Mouse (Mus musculus) embryonic facial prominence, embryonic 11.5 days (tissue): ENCODE measurements around the gene Ccl2. TPM values are rescaled to one million over a fixed set of nuclear protein-coding genes. Genes with fewer than 3 reads are reported as not detected.
A peak's percentile ranks its signal among the peaks of the same experiment; 100 is the strongest.

Source experiments
- ATAC-seq: fragments of 200-750 bp; cut with Nextera tagmentation; replicated peaks from 2 replicates; pipeline ENCODE4 v1.8.0; 2017; ENCODE audit warnings: low read depth; ENCODE audit not compliant: insufficient number of reproducible peaks, low FRiP score, low TSS enrichment
- DNase-seq: peaks from one replicate; pipeline ENCODE4 v3.0.0-alpha.2; 2015; ENCODE audit warnings: low spot score
- H3K27ac ChIP-seq: fragments of 300-500 bp; sonication (generic); replicated peaks from 2 replicates; pipeline ENCODE4 v1.5.1; 2014; ENCODE audit warnings: mild to moderate bottlenecking, low read depth, low read length, control low read depth
- H3K27me3 ChIP-seq: fragments of 300-500 bp; sonication (generic); 2 replicates; pipeline ENCODE4 v1.6.1; 2014; ENCODE audit warnings: mild to moderate bottlenecking, low read length, moderate library complexity, mixed read lengths; ENCODE audit not compliant: control insufficient read depth, insufficient read depth
- H3K36me3 ChIP-seq: fragments of 300-500 bp; sonication (generic); replicated peaks from 2 replicates; pipeline ENCODE4 v1.6.1; 2014; ENCODE audit warnings: low read depth, mild to moderate bottlenecking, low read length, moderate library complexity, mixed read lengths; ENCODE audit not compliant: control insufficient read depth, insufficient read depth
- H3K4me1 ChIP-seq: fragments of 300-500 bp; sonication (generic); 2 replicates; pipeline ENCODE4 v1.6.1; 2014; ENCODE audit warnings: low read length, mixed read lengths; ENCODE audit not compliant: control insufficient read depth, insufficient read depth
- H3K4me2 ChIP-seq: fragments of 300-500 bp; sonication (generic); 2 replicates; pipeline ENCODE4 v1.6.1; 2014; ENCODE audit warnings: low read depth, mild to moderate bottlenecking, control low read depth, low read length, moderate library complexity
- H3K4me3 ChIP-seq: fragments of 300-500 bp; sonication (generic); 2 replicates; pipeline ENCODE4 v1.5.1; 2014; ENCODE audit warnings: low read depth, low read length, control low read depth
- H3K9ac ChIP-seq: fragments of 300-500 bp; sonication (generic); replicated peaks from 2 replicates; pipeline ENCODE4 v1.6.1; 2014; ENCODE audit warnings: mild to moderate bottlenecking, control low read depth, low read length
- H3K9me3 ChIP-seq: fragments of 300-500 bp; sonication (generic); replicated peaks from 2 replicates; pipeline ENCODE4 v1.6.1; 2016; ENCODE audit warnings: mild to moderate bottlenecking, low read length, inconsistent platforms, mixed read lengths; ENCODE audit not compliant: control insufficient read depth
- WGBS: fragments of 180-500 bp; shearing (Covaris S2); extraction: QIAGEN DNeasy Blood & Tissue Kit; methylation state at CpG from one replicate; pipeline ENCODE4 v1.1.7; 2014; 5-methylcytosine and 5-hydroxymethylcytosine counted together
- polyA plus RNA-seq: library from polyadenylated mRNA; unstranded; fragments of >200 nt; fragmentation: Nextera tagmentation; extraction: Ambion mirVana; gene quantifications from 2 replicates; pipeline ENCODE4 v1.2.1, GENCODE M21; 2014

Gene Ccl2
- polyA plus RNA-seq, 1 experiment from 2014 or later = 2.1 TPM

DNA sequence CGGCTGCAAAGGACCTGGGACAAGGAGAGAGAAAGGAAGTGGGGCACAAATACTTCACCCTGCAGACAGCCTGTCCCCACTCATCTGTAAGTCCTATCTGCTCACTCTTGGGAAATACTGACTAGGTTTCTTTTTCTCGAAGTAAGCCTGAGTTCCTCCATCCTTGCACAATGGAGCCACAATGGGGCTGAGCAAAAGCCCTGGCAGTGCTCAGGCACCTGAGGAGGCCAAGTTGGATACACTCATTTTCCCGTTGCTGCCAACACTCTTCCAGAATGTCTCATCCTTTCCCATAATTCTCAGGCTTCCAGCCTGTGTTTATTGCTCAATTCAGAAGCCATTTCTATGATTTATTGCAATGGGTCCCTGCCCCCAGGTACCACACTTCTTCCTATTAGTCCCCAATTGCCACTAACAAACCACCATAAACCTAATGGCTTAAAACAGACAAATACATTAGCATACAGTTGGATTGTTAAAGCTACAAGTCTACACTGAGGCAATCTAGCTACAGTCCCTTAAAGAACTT, 3.8 kb downstream of the Ccl2 start:
- Histone ChIP-seq H3K9me3 (no peaks in the 10 kb centered on the region), H3K4me3 (no peak overlapping the region), H3K27ac (no peak overlapping the region), H3K27me3 (no peaks in the 10 kb centered on the region), H3K4me1 (no peaks in the 10 kb centered on the region), H3K4me2 (no peak overlapping the region), H3K9ac (no peak overlapping the region), H3K36me3 (no peaks in the 10 kb centered on the region)
- ATAC-seq = no peak
- WGBS = 72% methylated on average over 3 of the region's 3 CpGs
- no peak for DNase-seq

DNA sequence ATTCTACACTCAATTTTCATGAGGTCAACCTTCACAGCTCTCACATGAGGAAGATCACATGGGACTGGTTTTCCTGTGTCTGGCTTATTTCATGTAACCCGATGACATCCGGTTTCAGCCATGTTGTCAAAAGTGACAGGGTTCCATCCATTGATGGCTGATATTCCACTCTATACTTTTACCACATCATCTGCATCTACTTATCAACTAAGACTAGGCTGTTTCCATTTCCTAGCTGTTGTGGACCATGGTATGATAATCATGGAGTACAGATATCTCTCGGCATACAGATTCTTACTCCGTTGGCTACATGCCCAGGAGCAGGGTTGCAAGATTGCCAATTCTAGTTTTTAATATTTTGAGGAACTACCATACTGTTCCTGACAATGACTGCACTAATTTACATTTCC, 6.3 kb downstream of the Ccl2 start:
- Histone ChIP-seq H3K9me3 (no peaks in the 10 kb centered on the region), H3K9ac (no peak overlapping the region), H3K27me3 (no peaks in the 10 kb centered on the region), H3K4me2 (no peak overlapping the region), H3K36me3 (no peaks in the 10 kb centered on the region), H3K4me3 (no peak overlapping the region), H3K4me1 (no peaks in the 10 kb centered on the region), H3K27ac (no peak overlapping the region)
- ATAC-seq (no peak), DNase-seq (no peak)
- 90% methylated on average over 4 of the region's 4 CpGs for WGBS

DNA sequence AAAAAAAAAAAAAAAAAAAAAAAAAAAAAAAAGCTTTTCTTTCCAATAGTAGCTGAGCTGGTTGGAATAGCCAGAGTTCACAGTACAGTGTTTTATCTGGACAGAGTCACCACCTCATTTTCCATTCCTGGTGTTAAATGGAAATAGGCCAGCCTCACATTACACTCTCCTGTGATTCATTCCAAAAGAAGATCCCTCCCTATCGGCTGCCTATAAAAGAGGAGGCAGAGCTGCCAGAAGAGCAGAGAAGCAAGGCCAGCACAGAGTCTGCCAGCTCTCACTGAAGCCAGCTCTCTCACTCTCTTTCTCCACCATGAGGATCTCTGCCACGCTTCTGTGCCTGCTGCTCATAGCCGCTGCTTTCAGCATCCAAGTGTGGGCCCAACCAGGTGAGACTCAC, 10.1 kb downstream of the Ccl2 start, which contains the start of gene Ccl7:
Gene Ccl7 (plus strand): TSS at position 242 of the 400 bp plus-strand sequence.
- no peaks in the 10 kb centered on the region for H3K9me3 ChIP-seq
- WGBS = 77% methylated on average over 3 of the region's 3 CpGs

DNA sequence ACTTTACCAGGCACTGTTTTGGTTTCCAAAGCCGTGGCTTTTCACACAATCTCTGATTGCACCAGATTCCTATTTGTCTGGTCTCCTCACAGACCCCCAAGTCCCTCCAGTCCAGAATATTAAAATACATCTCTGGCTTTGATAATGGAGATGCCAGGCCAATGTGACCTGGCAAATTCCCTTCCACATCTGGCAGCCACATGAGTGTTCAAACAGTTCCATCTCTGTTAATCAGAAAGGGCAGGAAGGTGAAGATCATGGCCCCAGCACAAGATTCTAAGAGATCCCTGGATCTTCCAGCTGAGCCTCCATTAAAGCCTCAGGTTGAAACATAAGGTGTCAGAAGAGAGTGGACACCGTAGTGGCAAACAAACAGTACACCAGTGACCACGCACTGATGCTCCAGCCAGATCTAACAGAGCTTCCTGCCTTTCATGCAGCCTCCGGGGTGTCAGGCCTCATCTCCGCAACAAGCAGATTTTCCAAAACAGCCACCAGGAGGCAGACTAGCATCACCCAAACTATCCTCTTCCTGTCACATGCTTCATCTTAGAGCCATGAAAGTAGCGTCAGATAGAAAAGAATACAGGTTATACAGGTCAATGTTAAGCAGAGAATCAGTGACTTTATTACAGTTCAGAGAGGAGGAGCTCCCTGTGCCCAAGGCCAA, 12.5 kb downstream of the Ccl2 start:
- H3K4me3 ChIP-seq = no peak overlapping the region
- no peak overlapping the region for H3K4me2 ChIP-seq
- ATAC-seq = no peak
- peak; percentile 67 for DNase-seq
- no peak overlapping the region for H3K27ac ChIP-seq
- no peaks in the 10 kb centered on the region for H3K4me1 ChIP-seq
- WGBS = 27% methylated on average over 6 of the region's 6 CpGs
- no peaks in the 10 kb centered on the region for H3K27me3 ChIP-seq
- no peaks in the 10 kb centered on the region for H3K9me3 ChIP-seq
- H3K36me3 ChIP-seq = no peaks in the 10 kb centered on the region
- no peak overlapping the region for H3K9ac ChIP-seq

More for the DNA sequence above, 10.1 kb downstream of the Ccl2 start, which contains the start of gene Ccl7:
- Histone ChIP-seq H3K4me2 (no peak within 1 kb of the TSS), H3K27me3 (no peaks in the 10 kb centered on the region), H3K4me1 (no peaks in the 10 kb centered on the region), H3K36me3 (no peaks in the 10 kb centered on the region), H3K27ac (no peak within 1 kb of the TSS), H3K9ac (no peak within 1 kb of the TSS), H3K4me3 (no peak within 1 kb of the TSS)
- ATAC-seq (no peak), DNase-seq (no peak)

DNA sequence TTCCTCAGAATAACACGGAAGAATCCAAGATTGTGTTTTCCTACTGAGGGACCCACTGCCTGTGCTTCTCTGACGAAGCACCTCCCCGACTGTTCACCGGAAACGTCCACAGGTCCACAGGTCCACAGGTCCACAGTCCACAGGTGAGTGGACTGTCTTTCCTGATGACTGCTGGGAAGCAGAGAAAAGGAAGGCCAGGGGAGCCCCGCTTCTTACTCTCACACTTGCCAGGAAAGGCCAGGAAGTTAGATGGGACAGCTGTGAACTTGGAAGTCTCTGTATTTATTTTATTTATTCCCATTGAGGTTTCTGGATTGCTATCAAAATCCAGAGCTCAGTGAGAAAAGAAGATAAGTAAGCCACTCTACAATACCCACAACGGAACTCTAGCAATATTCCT, 18.5 kb downstream of the Ccl2 start:
- Histone ChIP-seq H3K4me2 (no peak overlapping the region), H3K4me1 (no peaks in the 10 kb centered on the region), H3K36me3 (no peaks in the 10 kb centered on the region), H3K9ac (no peak overlapping the region), H3K27me3 (no peaks in the 10 kb centered on the region), H3K9me3 (no peaks in the 10 kb centered on the region), H3K27ac (no peak overlapping the region), H3K4me3 (no peak overlapping the region)
- ATAC-seq (no peak), DNase-seq (no peak)
- 88% methylated on average over 7 of the region's 7 CpGs for WGBS

DNA sequence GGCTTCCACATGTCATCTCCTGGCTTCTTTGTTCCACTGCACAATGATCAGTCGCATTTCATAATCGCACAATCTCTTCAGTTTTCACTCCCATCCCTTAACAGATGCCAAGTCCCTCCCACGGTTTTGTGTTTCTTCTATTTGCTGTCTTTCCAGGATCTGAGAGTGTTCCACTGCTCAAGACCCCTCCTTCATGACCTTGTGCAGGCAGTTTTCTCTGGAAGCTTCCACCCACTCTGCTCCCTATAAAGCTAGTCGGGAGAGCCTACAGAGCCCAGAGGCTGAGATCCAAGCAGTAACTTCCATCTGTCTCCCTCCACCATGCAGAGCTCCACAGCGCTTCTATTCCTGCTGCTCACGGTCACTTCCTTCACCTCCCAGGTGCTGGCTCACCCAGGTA, 22.3 kb downstream of the Ccl2 start, which contains the start of gene Ccl11:
Gene Ccl11 (plus strand): TSS at position 178 of the 400 bp plus-strand sequence.
- no peak for ATAC-seq
- Histone ChIP-seq H3K4me3 (no peak within 1 kb of the TSS), H3K27me3 (no peaks in the 10 kb centered on the region), H3K9ac (no peak within 1 kb of the TSS), H3K4me2 (no peak within 1 kb of the TSS), H3K27ac (no peak within 1 kb of the TSS), H3K36me3 (no peaks in the 10 kb centered on the region), H3K4me1 (no peaks in the 10 kb centered on the region), H3K9me3 (no peaks in the 10 kb centered on the region)
- DNase-seq = no peak
- WGBS = 86% methylated on average over 6 of the region's 6 CpGs

DNA sequence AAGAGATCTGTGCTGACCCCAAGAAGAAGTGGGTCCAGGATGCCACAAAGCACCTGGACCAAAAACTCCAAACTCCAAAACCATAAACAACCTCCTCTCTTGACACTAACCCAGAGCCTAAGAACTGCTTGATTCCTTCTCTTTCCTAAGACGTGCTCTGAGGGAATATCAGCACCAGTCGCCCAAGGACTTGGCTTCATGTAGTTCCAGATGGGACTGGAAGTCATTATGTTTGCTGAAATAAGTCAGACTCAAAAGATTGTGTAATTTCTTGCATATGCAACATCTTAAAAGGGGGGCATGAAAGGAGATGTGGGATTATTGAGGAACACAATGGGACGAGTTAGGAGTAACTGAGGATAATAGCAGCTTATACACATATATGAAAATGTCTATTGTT, 26.9 kb downstream of the Ccl2 start:
- no peak overlapping the region for H3K9ac ChIP-seq
- WGBS = 48% methylated on average over 3 of the region's 3 CpGs
- no peaks in the 10 kb centered on the region for H3K4me1 ChIP-seq
- no peak overlapping the region for H3K4me2 ChIP-seq
- DNase-seq = peak; percentile 55
- H3K4me3 ChIP-seq = no peak overlapping the region
- no peaks in the 10 kb centered on the region for H3K27me3 ChIP-seq
- no peak overlapping the region for H3K27ac ChIP-seq
- no peak for ATAC-seq
- no peaks in the 10 kb centered on the region for H3K36me3 ChIP-seq
- no peaks in the 10 kb centered on the region for H3K9me3 ChIP-seq

DNA sequence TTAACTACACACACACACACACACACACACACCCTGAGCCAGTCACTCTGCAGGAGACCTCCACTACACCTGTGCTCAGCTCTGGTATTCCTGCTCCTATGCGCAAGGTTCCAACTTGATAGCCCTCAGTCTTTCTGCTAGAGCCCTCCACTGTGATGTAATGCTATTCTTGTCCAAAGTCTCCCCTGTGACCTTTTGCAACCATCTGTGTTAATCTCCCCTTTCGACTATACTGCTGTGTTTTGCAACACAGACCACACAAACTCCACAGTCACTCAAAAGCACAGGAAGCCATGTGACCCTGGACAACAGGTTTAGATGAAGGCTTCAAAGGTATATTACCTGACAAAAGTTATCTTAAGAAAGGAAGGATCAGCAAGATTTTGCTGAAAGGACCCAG, 28.1 kb downstream of the Ccl2 start:
- Histone ChIP-seq H3K9me3 (no peaks in the 10 kb centered on the region), H3K27ac (no peak overlapping the region), H3K4me2 (no peak overlapping the region)

More for the DNA sequence above, 28.1 kb downstream of the Ccl2 start:
- Histone ChIP-seq H3K4me1 (no peaks in the 10 kb centered on the region), H3K36me3 (no peaks in the 10 kb centered on the region), H3K27me3 (no peaks in the 10 kb centered on the region), H3K4me3 (no peak overlapping the region), H3K9ac (no peak overlapping the region)
- DNase-seq (no peak), ATAC-seq (no peak)
- WGBS = 87% methylated on average over 2 of the region's 2 CpGs
